25 mouse cellular contexts compared by ENCODE assay signal in the genomic region with DNA sequence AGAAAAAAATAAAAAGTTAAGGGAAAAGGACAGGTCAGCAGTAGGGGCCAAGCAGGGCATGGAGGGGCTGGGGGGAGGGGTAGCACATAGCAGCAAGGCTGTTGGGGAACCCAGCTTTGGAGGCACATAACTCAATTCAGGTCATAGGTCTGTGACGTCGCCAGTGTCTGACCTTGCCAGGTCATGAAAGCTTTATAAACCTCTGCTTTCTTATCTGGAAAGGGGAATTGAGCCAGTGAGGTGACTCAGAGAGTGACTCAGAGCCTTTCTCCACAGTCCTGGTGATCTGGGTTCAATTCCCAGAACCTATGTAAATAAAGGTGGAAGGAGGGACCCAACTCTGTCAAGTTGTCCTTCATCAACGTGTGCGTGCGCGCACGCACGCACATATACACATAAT.
DNase-seq lines count a peak whose midpoint lies in the region; TF ChIP-seq lines count a peak whose summit lies in the region.
"Had no signal": no experiment of that assay in that cellular context is flagged by ENCODE, and none has a peak within 500 bp of the region (broad histone marks: within the 10 kb centered on the region; RNA-seq: fewer than 3 reads in every experiment).

No protein-coding gene starts in this region.

- TF ChIP-seq CTCF in layer of hippocampus, adult 2 months (conservative IDR thresholded peaks at IDR 0.05), result no peak

- peak; percentile 13 to 24 for DNase-seq in adrenal gland, postnatal 36 days
- DNase-seq in adrenal gland, postnatal 4 days (ENCODE audit: low spot score in 2 of 2), result no peak
- no peak for DNase-seq in layer of hippocampus, adult 2 months (ENCODE audit: low spot score in 2 of 2)
- DNase-seq in layer of hippocampus, postnatal 25 days (ENCODE audit: extremely low spot score in 1 of 2, low spot score in 1 of 2), result no peak
- DNase-seq in 3T3-L1 (ENCODE audit: low read depth, low spot score), result peak; percentile 52
- peak; percentile 12 for DNase-seq in fibroblast of lung, adult 2 months (ENCODE audit: low read depth)
- DNase-seq in layer of hippocampus, adult 9-11 months, result no peak
- DNase-seq: B cell, adult 2 months; cerebellum, adult 2 months; cerebellum, postnatal 25 days; gastrocnemius, postnatal 25 days; heart, adult 18-20 months; heart, postnatal 10 days; kidney, adult 18-20 months; kidney, postnatal 4 days; layer of hippocampus, postnatal 36 days; liver, postnatal 0 days; right cerebral cortex, postnatal 14 days; thymus, adult 2 months had no signal

- no peak overlapping the region for H3K4me3 ChIP-seq in layer of hippocampus, adult 2 months
- H3K4me3 ChIP-seq: embryonic facial prominence, embryonic 12.5 days; heart, embryonic 12.5 days; hindbrain, embryonic 12.5 days; limb, embryonic 12.5 days had no signal

- H3K27ac ChIP-seq in layer of hippocampus, adult 2 months, result peak overlapping the region; percentile 75; the same call in 1 of the 2 replicates
- H3K27ac ChIP-seq: embryonic facial prominence, embryonic 12.5 days; limb, embryonic 12.5 days; macrophage; stomach, postnatal 0 days had no signal

Comparison
In these comparisons a context has a peak if more than half of its experiments do, and no peak if none do; other contexts are left out.
1. DNase-seq: peak in adrenal gland, postnatal 36 days (2 of 2), 3T3-L1 (single experiment) and fibroblast of lung, adult 2 months (single experiment); none in adrenal gland, postnatal 4 days (0 of 2), layer of hippocampus, adult 2 months (0 of 2), layer of hippocampus, postnatal 25 days (0 of 2) and layer of hippocampus, adult 9-11 months (single experiment).